Comparison of ENCODE assay signal across 10 mouse cellular contexts in the genomic region with DNA sequence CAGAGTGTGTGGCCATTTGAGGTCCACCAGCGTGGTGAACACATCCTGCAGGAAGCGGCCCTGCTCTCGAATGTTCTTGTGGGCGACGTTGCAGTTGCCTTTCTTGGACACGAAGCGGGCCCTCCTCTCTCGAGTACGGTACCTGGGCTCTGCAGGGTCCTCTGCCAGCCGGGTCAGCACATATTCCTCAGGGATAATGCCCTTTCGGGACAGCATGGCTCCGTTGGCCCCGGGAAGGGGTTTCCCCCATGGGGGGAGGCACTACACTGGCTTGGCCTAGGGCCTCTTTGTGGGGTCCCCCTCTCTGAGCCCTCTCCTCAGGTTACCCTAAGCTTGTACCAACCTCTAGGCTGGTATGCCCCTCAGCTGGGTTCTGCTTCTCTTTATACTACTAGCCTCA. TPM values are rescaled to one million over a fixed set of nuclear protein-coding genes. Genes with fewer than 3 reads are reported as not detected.
DNase-seq lines count a peak whose midpoint lies in the region; ATAC-seq and TF ChIP-seq lines count a peak whose summit lies in the region.
"Had no signal": no experiment of that assay in that cellular context is flagged by ENCODE, and none has a peak within 500 bp of the region (broad histone marks: within the 10 kb centered on the region; RNA-seq: fewer than 3 reads in every experiment).

No protein-coding gene starts in this region.

- peaks cover 33% of the 10 kb centered on the region for H3K4me1 ChIP-seq in heart, embryonic 12.5 days (replicated peaks)
- H3K4me1 ChIP-seq in midbrain, embryonic 12.5 days: 0 out of 2 replicates have a peak, but pooled peaks cover 4% of the 10 kb centered on the region

- TF ChIP-seq CTCF in gastrocnemius, adult 2 months (IDR thresholded peaks at IDR 0.05): no peak

- H3K27ac ChIP-seq in gastrocnemius, adult 2 months: peak overlapping the region; percentile 98
- peak overlapping the region; percentile 98 for H3K27ac ChIP-seq in heart, embryonic 12.5 days (ENCODE audit: poor library complexity, severe bottlenecking)
- H3K27ac ChIP-seq in midbrain, embryonic 12.5 days (replicated peaks): no peak overlapping the region

- DNase-seq in gastrocnemius, adult 2 months: peak; percentile 76
- no peak for DNase-seq in gastrocnemius, postnatal 4 days (ENCODE audit: low spot score in 2 of 2)
- DNase-seq in cerebellum, adult 8-10 months: peak; percentile 47
- DNase-seq in urinary bladder, adult 2 months (ENCODE audit: low spot score): no peak
- DNase-seq in left cerebral cortex, postnatal 10 days (ENCODE audit: extremely low spot score in 1 of 2, low spot score in 2 of 2): no peak
- DNase-seq in layer of hippocampus, postnatal 25 days (ENCODE audit: extremely low spot score in 1 of 2, low spot score in 1 of 2): no peak

- peak overlapping the region; percentile 80 for H3K4me2 ChIP-seq in heart, embryonic 12.5 days
- peak overlapping the region; percentile 68 for H3K4me2 ChIP-seq in midbrain, embryonic 12.5 days (replicated peaks)

- H3K9ac ChIP-seq in heart, embryonic 12.5 days: peak overlapping the region; percentile 88
- H3K9ac ChIP-seq in midbrain, embryonic 12.5 days (replicated peaks): no peak overlapping the region

- ATAC-seq in heart, embryonic 12.5 days (ENCODE audit: insufficient number of reproducible peaks, low FRiP score): no peak
- ATAC-seq in midbrain, embryonic 12.5 days (ENCODE audit: low FRiP score, low read depth): 0 out of 2 replicates have a peak, but pooled peaks have one; percentile 4

- H3K36me3 ChIP-seq in heart, embryonic 12.5 days: no peaks in the 10 kb centered on the region
- H3K36me3 ChIP-seq in midbrain, embryonic 12.5 days: no peaks in the 10 kb centered on the region

- H3K9me3 ChIP-seq in heart, embryonic 12.5 days (replicated peaks): no peaks in the 10 kb centered on the region
- no peaks in the 10 kb centered on the region for H3K9me3 ChIP-seq in midbrain, embryonic 12.5 days

- H3K27me3 ChIP-seq in heart, embryonic 12.5 days (replicated peaks): peaks cover 30% of the 10 kb centered on the region
- H3K27me3 ChIP-seq in midbrain, embryonic 12.5 days: peaks cover 58% of the 10 kb centered on the region

- intact Hi-C loops in gastrocnemius, adult 2 months (cut with DNase I): loop anchor here (10.0 kb wide), 1 partner anchor 505 kb away; no protein-coding TSS in a partner anchor
- intact Hi-C loops in left cerebral cortex, postnatal 10 days (cut with DNase I): loop anchor here (2.0 to 10.0 kb wide), 2 partner anchors 105 to 505 kb away; no protein-coding TSS in a partner anchor

- H3K4me3 ChIP-seq in gastrocnemius, adult 2 months: peak overlapping the region; percentile 78
- H3K4me3 ChIP-seq in heart, embryonic 12.5 days: peak overlapping the region; percentile 67
- H3K4me3 ChIP-seq in midbrain, embryonic 12.5 days: peak overlapping the region; percentile 61; the same call in 1 of the 2 replicates

- 72% methylated on average over 13 of the region's 13 CpGs for WGBS in heart, embryonic 12.5 days
- 87% methylated on average over 13 of the region's 13 CpGs for WGBS in midbrain, embryonic 12.5 days

RNA-seq across cellular contexts. Expression of a gene that starts 0.9 kb away (rescaled TPM):
- total RNA-seq in gastrocnemius, adult 2 months (2021): 100 to 1,000 TPM; 109 to 121 TPM
- total RNA-seq in gastrocnemius, postnatal 4 days (2021): 10 to 100 TPM; 41.4 to 45.1 TPM
- 6.3 and 7.6 TPM in 2 replicates for polyA plus RNA-seq in heart, embryonic 12.5 days (2016; fragmentation: Nextera tagmentation; extraction: Ambion mirVana)
- polyA plus RNA-seq in midbrain, embryonic 12.5 days (2016; fragmentation: Nextera tagmentation; extraction: Ambion mirVana): 0.41 and 0.54 TPM in 2 replicates
- polyA plus RNA-seq in urinary bladder, adult 2 months (2012; rRNA removed): 0.13 and 0.23 TPM in 2 replicates
- 10 to 100 TPM; 19.4 to 19.5 TPM for total RNA-seq in left cerebral cortex, postnatal 10 days (2021)
- 10 to 100 TPM; 31.8 to 31.9 TPM for total RNA-seq in layer of hippocampus, postnatal 25 days (2021)
- total RNA-seq: megakaryocyte progenitor cell, adult 5-6 weeks had no signal
- polyA plus RNA-seq: C2C12 had no signal

Comparison
In these comparisons a context has a peak if more than half of its experiments do, and no peak if none do; other contexts are left out.
1. DNase-seq: peak in gastrocnemius, adult 2 months (single experiment) and cerebellum, adult 8-10 months (single experiment); none in gastrocnemius, postnatal 4 days (0 of 2), urinary bladder, adult 2 months (single experiment), left cerebral cortex, postnatal 10 days (0 of 2) and layer of hippocampus, postnatal 25 days (0 of 2).
2. Peak in every context shown above with its lines, with median percentiles within 50 percentile points of each other: H3K4me3 ChIP-seq.